Mouse (Mus musculus): ENCODE results near the gene Kif26b. TPM values are rescaled to one million over a fixed set of nuclear protein-coding genes. Genes with fewer than 3 reads are reported as not detected.

Kif26b gene
- 0.06 TPM for total RNA-seq (2023)

DNA sequence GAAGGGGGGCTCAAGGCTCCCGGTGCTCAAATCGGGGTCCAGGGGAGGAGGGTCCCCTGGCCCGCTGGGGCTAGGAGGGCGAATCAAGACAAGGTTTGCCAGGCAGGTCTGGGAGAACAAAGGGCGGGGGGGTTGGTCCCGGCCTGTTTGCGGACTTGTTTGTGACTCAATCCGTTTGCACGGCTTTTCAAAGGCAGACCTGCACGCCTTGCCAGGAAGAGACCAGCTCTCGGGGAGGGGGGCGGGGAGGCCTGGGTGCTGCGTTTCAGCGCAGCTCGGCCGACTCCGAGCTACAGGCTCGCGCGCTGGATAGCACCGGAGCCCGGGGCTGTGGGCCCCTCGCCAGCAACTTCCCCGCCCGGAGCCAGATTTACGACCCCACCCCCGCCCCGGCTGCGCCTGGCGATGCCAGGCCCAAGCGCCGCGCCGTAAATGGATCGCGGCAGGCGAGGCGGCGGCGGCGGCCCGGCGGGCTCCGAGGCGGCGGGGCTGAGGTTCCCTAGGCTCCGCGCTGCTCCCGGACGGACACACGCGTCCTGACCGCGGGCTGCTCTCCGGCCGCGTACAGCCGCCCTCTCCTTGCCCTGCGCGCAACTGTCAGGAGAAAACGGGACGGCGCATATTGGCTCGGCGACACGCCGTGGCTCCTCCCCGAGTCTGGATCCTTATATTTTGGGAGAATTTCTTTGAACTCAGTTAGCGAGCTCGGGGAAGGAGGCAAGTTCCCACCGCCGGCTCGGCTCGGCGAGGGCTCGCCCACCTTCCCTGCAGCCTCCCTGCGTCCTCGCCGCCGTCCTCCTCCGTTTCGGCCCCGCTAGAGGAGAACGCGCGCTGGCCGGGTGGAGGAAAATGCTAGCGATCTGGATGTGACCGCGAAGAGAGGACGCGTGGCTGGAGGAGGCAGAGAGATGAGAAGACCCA, at the start of gene Kif26b:
Kif26b (plus strand) TSS at position 695 of the 921 bp plus-strand sequence.

Other genes with a start within 250 kb of the Kif26b start
- 56.6 TPM for gene Cox20, start 210.0 kb upstream of the Kif26b start, total RNA-seq (2023)
- gene Hnrnpu, start 191.3 kb upstream of the Kif26b start, total RNA-seq (2023): 675 TPM
- gene Efcab2, start 123.0 kb upstream of the Kif26b start, total RNA-seq (2023): 2.5 TPM